Comparison of ENCODE assay signal across 11 mouse cellular contexts in the genomic region with DNA sequence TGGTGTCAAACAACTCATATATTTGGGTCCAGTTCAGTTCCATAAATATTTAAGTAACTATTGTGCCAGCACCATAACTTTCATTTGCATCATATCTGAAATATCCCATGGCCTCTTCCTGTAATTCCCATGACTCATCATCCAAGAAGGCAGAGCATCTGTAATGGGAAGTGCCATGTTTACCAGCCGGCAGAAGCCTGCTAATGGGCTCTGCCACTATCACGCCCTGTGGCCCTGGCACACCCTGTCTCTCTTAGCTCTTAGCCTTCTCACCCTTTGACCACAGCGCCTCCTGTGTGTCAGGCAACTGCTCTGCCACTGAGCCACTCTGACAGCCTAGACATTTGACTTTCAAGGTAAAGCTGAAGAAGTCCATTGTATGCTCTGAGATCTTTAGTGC. TPM values are rescaled to one million over a fixed set of nuclear protein-coding genes. Genes with fewer than 3 reads are reported as not detected.
A peak's percentile ranks its signal among the peaks of the same experiment; 100 is the strongest.
DNase-seq lines count a peak whose midpoint lies in the region; ATAC-seq and TF ChIP-seq lines count a peak whose summit lies in the region.
"Had no signal": no experiment of that assay in that cellular context is flagged by ENCODE, and none has a peak within 500 bp of the region (broad histone marks: within the 10 kb centered on the region; RNA-seq: fewer than 3 reads in every experiment).

No protein-coding gene starts in this region.

- no peaks in the 10 kb centered on the region for H3K36me3 ChIP-seq in hindbrain, postnatal 0 days (ENCODE audit: insufficient read depth, low read length)
- no peaks in the 10 kb centered on the region for H3K36me3 ChIP-seq in hindbrain, embryonic 10.5 days
- H3K36me3 ChIP-seq in testis, adult 2 months (ENCODE audit: control insufficient read depth, insufficient read depth, low read length), result no peaks in the 10 kb centered on the region
- H3K36me3 ChIP-seq in myocyte (ENCODE audit: control insufficient read depth, insufficient read depth), result no peaks in the 10 kb centered on the region
- H3K36me3 ChIP-seq: embryonic facial prominence, embryonic 12.5 days; hindbrain, embryonic 12.5 days had no signal

- 55% methylated on average over 3 of the region's 3 CpGs for WGBS in hindbrain, postnatal 0 days
- WGBS in hindbrain, embryonic 10.5 days, result 51% methylated on average over 3 of the region's 3 CpGs

- POLR2A ChIA-PET in Patski (lab: Charles Lee), result no interaction called here

- no peaks in the 10 kb centered on the region; the same call in 1 of the 2 replicates for H3K27me3 ChIP-seq in hindbrain, postnatal 0 days (ENCODE audit: insufficient read depth, low read length)
- peaks cover 55% of the 10 kb centered on the region for H3K27me3 ChIP-seq in hindbrain, embryonic 10.5 days (ENCODE audit: insufficient read depth, poor library complexity, severe bottlenecking)
- H3K27me3 ChIP-seq in testis, adult 2 months (ENCODE audit: control insufficient read depth, insufficient read depth, low read length), result no peaks in the 10 kb centered on the region
- H3K27me3 ChIP-seq in Patski (peaks cover 9% of the 10 kb centered on the region), myocyte (ENCODE audit: control insufficient read depth, insufficient read depth, insufficient read length) (no peaks in the 10 kb centered on the region)

- no peak for DNase-seq in hindbrain, postnatal 0 days (ENCODE audit: low spot score)
- DNase-seq in hindbrain, embryonic 10.5 days (ENCODE audit: low spot score), result no peak
- DNase-seq in testis, postnatal 14 days (ENCODE audit: low spot score), result no peak
- peak; percentile 61 for DNase-seq in Patski (ENCODE audit: low read depth, low spot score)
- no peak for DNase-seq in left cerebral cortex, adult 8-10 months (ENCODE audit: low spot score in 2 of 2)
- no peak for DNase-seq in cerebellum, postnatal 36 days
- DNase-seq: lung, postnatal 10 days had no signal

- no peak overlapping the region for H3K27ac ChIP-seq in hindbrain, postnatal 0 days
- H3K27ac ChIP-seq in hindbrain, embryonic 10.5 days, result no peak overlapping the region
- no peak overlapping the region for H3K27ac ChIP-seq in testis, adult 2 months (ENCODE audit: control insufficient read depth, insufficient read depth, low read depth, low read length)
- H3K27ac ChIP-seq: embryonic facial prominence, embryonic 12.5 days; hindbrain, embryonic 12.5 days had no signal

- no peak overlapping the region for H3K9ac ChIP-seq in hindbrain, postnatal 0 days (replicated peaks; ENCODE audit: low read length)
- H3K9ac ChIP-seq: embryonic facial prominence, embryonic 12.5 days; hindbrain, embryonic 12.5 days had no signal

- ATAC-seq in hindbrain, postnatal 0 days, result no peak
- peak; percentile 83 for ATAC-seq in Patski

- H3K79me2 ChIP-seq in myocyte (ENCODE audit: control insufficient read depth, insufficient read depth), result no peaks in the 10 kb centered on the region

- CTCF ChIA-PET in Patski (lab: Charles Lee), result interaction anchor here (1.1 to 1.6 kb wide), 4 partner anchors 31 to 561 kb away, joined by 3 to 9 read pairs (median 4); no protein-coding TSS in a partner anchor

- H3K9me3 ChIP-seq in hindbrain, postnatal 0 days (ENCODE audit: low read length), result no peaks in the 10 kb centered on the region
- H3K9me3 ChIP-seq in hindbrain, embryonic 10.5 days, result no peaks in the 10 kb centered on the region
- H3K9me3 ChIP-seq: embryonic facial prominence, embryonic 12.5 days; hindbrain, embryonic 12.5 days had no signal

- no peaks in the 10 kb centered on the region for H3K4me1 ChIP-seq in hindbrain, postnatal 0 days (ENCODE audit: insufficient read depth, low read length)
- peaks cover 19% of the 10 kb centered on the region for H3K4me1 ChIP-seq in hindbrain, embryonic 10.5 days (replicated peaks)
- peaks cover 8% of the 10 kb centered on the region for H3K4me1 ChIP-seq in testis, adult 2 months (ENCODE audit: control insufficient read depth, insufficient read depth, low read length)

- in situ Hi-C loops in Patski (cut with MboI; ENCODE audit: low pct_unique_long_range_greater_than_20kb), result loop anchor here (10.0 kb wide), 1 partner anchor 505 kb away; no protein-coding TSS in a partner anchor

- H3K4me2 ChIP-seq in hindbrain, postnatal 0 days (ENCODE audit: low read depth, low read length), result no peak overlapping the region
- no peak overlapping the region for H3K4me2 ChIP-seq in myocyte (ENCODE audit: low read depth)
- H3K4me2 ChIP-seq: embryonic facial prominence, embryonic 12.5 days; hindbrain, embryonic 12.5 days had no signal

- peak; percentile 52 for TF ChIP-seq CTCF in hindbrain, postnatal 0 days (IDR thresholded peaks at IDR 0.05; ENCODE audit: low read depth)
- TF ChIP-seq CTCF in testis, adult 2 months (IDR thresholded peaks at IDR 0.05; ENCODE audit: control insufficient read depth, insufficient read depth, insufficient replicate concordance, low read depth, low read length), result peak; percentile 29; the same call in 1 of the 2 replicates
- TF ChIP-seq CTCF in Patski (IDR thresholded peaks at IDR 0.05), result peak; percentile 97

- no peak overlapping the region for H3ac ChIP-seq in myocyte (ENCODE audit: control insufficient read depth, insufficient read length)

- H3K4me3 ChIP-seq in hindbrain, postnatal 0 days (ENCODE audit: low read length), result no peak overlapping the region
- no peak overlapping the region for H3K4me3 ChIP-seq in hindbrain, embryonic 10.5 days
- H3K4me3 ChIP-seq in testis, adult 2 months (ENCODE audit: control insufficient read depth, low read depth, low read length), result no peak overlapping the region
- H3K4me3 ChIP-seq in myocyte, result no peak overlapping the region
- H3K4me3 ChIP-seq: embryonic facial prominence, embryonic 12.5 days; hindbrain, embryonic 12.5 days had no signal

- TF ChIP-seq POLR2A in testis, adult 2 months (IDR thresholded peaks at IDR 0.05; ENCODE audit: control insufficient read depth, low read depth, low read length), result no peak
- TF ChIP-seq POLR2A in myocyte (IDR thresholded peaks at IDR 0.05; ENCODE audit: insufficient read length, low read depth), result no peak

TF ChIP-seq in myocyte, 11 proteins besides CTCF, POLR2A, EP300 and RAD21:
- TF ChIP-seq POLR2AphosphoS2 (IDR thresholded peaks at IDR 0.05; ENCODE audit: insufficient read length, low read depth) (no peak), MAX (IDR thresholded peaks at IDR 0.05; ENCODE audit: low read depth) (no peak), USF1 (IDR thresholded peaks at IDR 0.05; ENCODE audit: low read depth) (no peak), TCF3 (IDR thresholded peaks at IDR 0.05; ENCODE audit: insufficient read length, low read depth) (no peak), TCF12 (IDR thresholded peaks at IDR 0.05; ENCODE audit: insufficient read depth, poor library complexity, severe bottlenecking) (no peak), REST (IDR thresholded peaks at IDR 0.05; ENCODE audit: insufficient read depth, insufficient read length) (no peak), E2F4 (IDR thresholded peaks at IDR 0.05; ENCODE audit: insufficient read depth) (no peak), MYOG (IDR thresholded peaks at IDR 0.05; ENCODE audit: control insufficient read depth in 1 of 3, insufficient read depth in 1 of 3, insufficient read length in 2 of 3, low read depth in 2 of 3) (peak in 1 of 3 experiments; percentile 36), SRF (IDR thresholded peaks at IDR 0.05; ENCODE audit: control insufficient read depth, insufficient read length, low read depth) (no peak), CEBPB (IDR thresholded peaks at IDR 0.05; ENCODE audit: insufficient read depth, poor library complexity, severe bottlenecking) (peak; percentile 56; the same call in 1 of the 2 replicates), MYOD1 (IDR thresholded peaks at IDR 0.05; ENCODE audit: control insufficient read depth in 1 of 3, insufficient read length in 2 of 3, low read depth in 2 of 3) (peak in 1 of 3 experiments; percentile 40)

RNA-seq across cellular contexts. Expression of gene Bmper, which starts 3.1 kb away (rescaled TPM):
- total RNA-seq in hindbrain, postnatal 0 days (2014; rRNA removed), result 9.9 and 10.2 TPM in 2 replicates
- polyA plus RNA-seq in hindbrain, postnatal 0 days (2015; fragmentation: Nextera tagmentation; extraction: Ambion mirVana), result 6.7 and 8.1 TPM in 2 replicates
- polyA plus RNA-seq in hindbrain, embryonic 10.5 days (2016; fragmentation: Nextera tagmentation; extraction: Ambion mirVana), result 1.6 and 3.1 TPM in 2 replicates
- 0.30 and 0.38 TPM in 2 replicates for polyA plus RNA-seq in testis, adult 2 months (2012; rRNA removed)
- polyA plus RNA-seq in Patski (2021) (1.4 TPM), myocyte (2012; fragmentation: generic; extraction: Trizol) (2.2 TPM)
- total RNA-seq in left cerebral cortex, adult 8-10 months (2022), result 10 to 100 TPM in 1 of 4 experiments, 1 to 10 TPM in 3; 7.9 to 10.4 (median 9.6) TPM

Comparison
In these comparisons a context has a peak if more than half of its experiments do, and no peak if none do; other contexts are left out.
1. CTCF ChIP-seq: peak in every context shown above with its lines; median percentile 97 in Patski; 52 in hindbrain, postnatal 0 days; 29 in testis, adult 2 months.